Mouse (Mus musculus) erythroblast, embryonic 14.5 days (primary cell): ENCODE data around the gene Gfpt2. TPM values are rescaled to one million over a fixed set of nuclear protein-coding genes. Genes with fewer than 3 reads are reported as not detected.
"Not testable (repeated sequence)": the region's sequence is repeated elsewhere in the genome, so short reads cannot be mapped to it uniquely, and the experiment has no call there.

Source experiments
- H3K27me3 ChIP-seq: 2 replicates; pipeline ENCODE4 v1.6.1; 2012; ENCODE audit warnings: inconsistent platforms; ENCODE audit not compliant: control insufficient read depth
- H3K36me3 ChIP-seq: 2 replicates; pipeline ENCODE4 v1.6.1; 2012; ENCODE audit warnings: mild to moderate bottlenecking, inconsistent platforms; ENCODE audit not compliant: control insufficient read depth
- H3K4me1 ChIP-seq: 2 replicates; pipeline ENCODE4 v1.6.1; 2012; ENCODE audit warnings: inconsistent platforms; ENCODE audit not compliant: control insufficient read depth
- H3K4me3 ChIP-seq: replicated peaks from 2 replicates; pipeline ENCODE3; 2012; ENCODE audit warnings: moderate library complexity, mild to moderate bottlenecking, inconsistent platforms
- H3K9me3 ChIP-seq: 2 replicates; pipeline ENCODE4 v1.6.1; 2012; ENCODE audit warnings: low read length, inconsistent platforms, mixed read lengths; ENCODE audit not compliant: control insufficient read depth
- GATA1 ChIP-seq: IDR thresholded peaks from 2 replicates; pipeline ENCODE4 v1.6.1; 2012; ENCODE audit warnings: low read length, inconsistent platforms, mixed read lengths
- TAL1 ChIP-seq: IDR thresholded peaks from 3 replicates; pipeline ENCODE4 v1.6.1; 2012; ENCODE audit warnings: low read length, inconsistent platforms, mixed read lengths
- polyA plus RNA-seq: library from polyadenylated mRNA; stranded (reverse); fragments of >175 nt; gene quantifications from 2 replicates; pipeline ENCODE4 v1.2.3, GENCODE M21; 2012

The Gfpt2 gene
- polyA plus RNA-seq, 1 experiment = not detected

DNA sequence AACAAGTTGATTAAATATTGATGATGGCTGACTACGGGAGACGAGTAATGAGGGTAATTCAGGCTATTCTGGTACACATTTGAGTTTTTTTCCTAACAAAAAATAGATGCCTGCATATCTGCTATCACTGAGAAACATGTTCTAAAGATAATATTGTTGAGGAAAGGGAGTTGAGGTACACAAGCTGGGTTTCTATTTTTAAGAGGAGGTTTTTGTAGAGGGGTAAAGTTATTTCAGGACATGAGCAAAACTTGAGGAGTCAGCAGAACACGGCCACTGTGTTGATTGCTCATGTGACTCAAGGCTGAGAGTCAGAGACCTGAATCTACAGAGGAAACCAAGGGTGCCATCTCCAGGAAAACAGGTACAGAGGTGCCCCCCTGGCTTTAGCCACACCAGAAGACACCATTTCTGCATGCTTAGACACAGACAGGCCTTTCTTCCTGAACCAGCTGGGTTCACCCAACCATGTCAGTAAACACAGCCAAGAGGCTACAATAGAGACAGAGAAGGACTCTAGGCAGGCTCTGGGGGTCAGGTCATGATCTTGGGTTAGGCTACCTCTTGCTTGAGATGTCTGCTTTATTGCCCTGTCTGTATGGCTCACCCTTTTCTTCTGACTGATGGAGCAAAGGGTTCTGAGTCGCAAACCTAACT, 13.7 kb upstream of the Gfpt2 start:
- no peaks in the 10 kb centered on the region for H3K9me3 ChIP-seq
- no peak overlapping the region for H3K4me3 ChIP-seq
- H3K27me3 ChIP-seq = peaks cover 2% of the 10 kb centered on the region; the same call in 1 of the 2 replicates
- H3K4me1 ChIP-seq = no peaks in the 10 kb centered on the region; the same call in 1 of the 2 replicates
- no peak for TF ChIP-seq GATA1
- TF ChIP-seq TAL1 = no peak
- H3K36me3 ChIP-seq = no peaks in the 10 kb centered on the region

DNA sequence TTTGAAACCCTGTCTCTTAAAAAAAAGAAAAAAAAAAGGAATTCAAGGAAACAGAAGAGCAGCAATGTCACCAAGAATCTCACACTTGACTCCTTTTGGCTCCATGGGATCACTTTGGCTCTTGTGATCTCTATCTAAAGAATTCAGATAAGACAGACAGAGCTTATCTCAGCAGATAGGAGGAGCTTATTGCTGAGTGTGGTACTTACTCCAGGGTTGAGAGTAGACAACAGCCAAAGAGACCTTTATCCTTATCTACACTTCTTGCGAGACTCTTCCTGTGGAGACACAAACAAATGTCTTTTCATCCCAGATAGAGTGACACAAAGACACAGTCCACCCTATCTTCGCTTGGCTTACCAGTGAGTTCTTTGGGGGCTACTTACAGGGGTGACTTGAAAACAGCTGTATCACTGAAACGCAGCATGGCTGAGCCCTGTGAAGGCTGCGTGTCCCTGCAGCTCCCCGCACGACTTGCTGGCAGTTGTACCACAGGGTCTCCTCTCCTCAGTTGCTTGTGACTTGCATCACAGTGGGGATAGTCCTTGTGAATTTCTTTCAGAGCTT, 12.1 kb upstream of the Gfpt2 start:
- no peaks in the 10 kb centered on the region; the same call in 1 of the 2 replicates for H3K4me1 ChIP-seq
- H3K4me3 ChIP-seq = no peak overlapping the region
- no peak for TF ChIP-seq TAL1
- no peak for TF ChIP-seq GATA1
- H3K36me3 ChIP-seq = no peaks in the 10 kb centered on the region
- no peaks in the 10 kb centered on the region for H3K9me3 ChIP-seq
- peaks cover 6% of the 10 kb centered on the region; the same call in 1 of the 2 replicates for H3K27me3 ChIP-seq

DNA sequence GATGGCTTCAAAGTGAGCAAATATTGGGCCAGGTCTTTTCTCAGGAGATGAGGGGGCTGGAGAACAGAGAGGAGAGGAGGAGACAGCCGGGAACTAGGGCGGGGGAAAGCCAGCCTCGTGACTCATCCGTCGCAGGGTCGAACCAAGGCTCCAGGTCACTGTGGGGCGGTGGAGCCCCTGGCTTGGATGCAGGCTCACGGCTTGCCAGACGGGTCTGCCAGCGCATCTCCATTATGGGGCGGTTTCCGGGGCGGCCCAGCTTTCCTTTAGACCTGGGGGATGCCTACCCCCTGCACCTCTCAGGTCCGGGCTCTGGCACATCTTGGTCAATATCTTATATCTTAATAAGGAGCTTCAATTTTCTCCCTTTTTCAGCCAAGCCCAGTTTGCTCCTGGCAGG, 847 bp upstream of the Gfpt2 start:
- H3K27me3 ChIP-seq = peaks cover 52% of the 10 kb centered on the region
- TF ChIP-seq TAL1 (no peak), GATA1 (no peak)
- H3K4me3 ChIP-seq = no peak overlapping the region
- peaks cover 12% of the 10 kb centered on the region for H3K4me1 ChIP-seq
- H3K9me3 ChIP-seq = no peaks in the 10 kb centered on the region
- H3K36me3 ChIP-seq = no peaks in the 10 kb centered on the region

DNA sequence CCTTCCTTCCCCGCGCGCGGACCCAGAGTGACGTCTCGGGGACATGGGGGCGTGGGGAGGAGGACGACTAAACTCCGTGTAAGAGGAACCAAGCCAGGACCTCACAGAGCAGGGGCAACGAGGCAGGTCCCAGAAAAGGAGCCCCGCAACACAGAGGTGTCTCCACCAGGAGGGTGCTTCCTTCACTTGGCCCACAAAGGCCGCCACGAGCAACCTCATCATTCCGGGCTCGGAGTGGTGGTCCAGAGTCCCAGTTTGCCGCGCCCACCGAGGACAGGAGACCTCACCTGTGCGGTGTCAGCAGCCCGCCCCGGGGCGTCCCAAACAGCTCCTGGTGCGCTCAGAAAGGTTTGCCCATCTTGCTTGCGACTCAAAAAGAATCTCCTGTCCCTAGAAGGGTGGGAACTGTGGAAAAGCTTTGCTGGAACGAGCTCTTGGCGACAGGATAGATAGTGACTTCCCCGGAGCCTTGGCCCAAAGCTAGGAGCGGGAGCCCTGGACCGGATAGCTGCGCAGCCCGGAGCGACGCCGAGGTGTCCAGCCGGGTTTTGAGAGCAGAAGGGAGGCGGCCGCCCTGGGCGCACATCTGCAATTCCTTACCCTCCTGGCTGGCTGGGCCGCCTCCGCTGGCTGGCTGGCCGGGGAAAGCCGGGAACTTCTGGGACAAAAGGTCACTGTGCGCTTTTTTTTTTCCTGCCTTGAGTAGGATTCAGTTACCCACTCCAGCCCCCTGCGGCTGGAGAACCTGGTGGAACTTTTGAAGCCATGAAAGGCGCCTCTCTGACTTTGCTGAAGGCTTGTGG, 565 bp downstream of the Gfpt2 start:
- Histone ChIP-seq H3K27me3 (peaks cover 52% of the 10 kb centered on the region), H3K36me3 (no peaks in the 10 kb centered on the region), H3K4me3 (peak overlapping the region; percentile 49), H3K9me3 (no peaks in the 10 kb centered on the region), H3K4me1 (peaks cover 16% of the 10 kb centered on the region)
- TF ChIP-seq TAL1 = no peak
- TF ChIP-seq GATA1 = no peak

- no peak overlapping the region for H3K4me3 ChIP-seq
- peaks cover 29% of the 10 kb centered on the region for H3K27me3 ChIP-seq
- peaks cover 12% of the 10 kb centered on the region for H3K4me1 ChIP-seq
- H3K36me3 ChIP-seq = no peaks in the 10 kb centered on the region
- H3K9me3 ChIP-seq = no peaks in the 10 kb centered on the region
- TF ChIP-seq GATA1 (no peak), TAL1 (no peak)
These were observed 5.0 kb downstream of the Gfpt2 start for GRCm38 (mm10) chr11:49798931-49799330.

- Histone ChIP-seq H3K4me3 (no peak overlapping the region), H3K4me1 (peaks cover 3% of the 10 kb centered on the region; the same call in 1 of the 2 replicates), H3K9me3 (no peaks in the 10 kb centered on the region), H3K36me3 (no peaks in the 10 kb centered on the region), H3K27me3 (peaks cover 4% of the 10 kb centered on the region)
- no peak for TF ChIP-seq TAL1
These were observed 7.5 kb downstream of the Gfpt2 start for GRCm38 (mm10) chr11:49801516-49801915.

GRCm38 (mm10) chr11:49803801-49804200, 9.8 kb downstream of the Gfpt2 start:
- Histone ChIP-seq H3K9me3 (no peaks in the 10 kb centered on the region), H3K27me3 (no peaks in the 10 kb centered on the region), H3K4me3 (no peak overlapping the region), H3K36me3 (no peaks in the 10 kb centered on the region), H3K4me1 (no peaks in the 10 kb centered on the region)
- TF ChIP-seq GATA1 = no peak
- no peak for TF ChIP-seq TAL1

DNA sequence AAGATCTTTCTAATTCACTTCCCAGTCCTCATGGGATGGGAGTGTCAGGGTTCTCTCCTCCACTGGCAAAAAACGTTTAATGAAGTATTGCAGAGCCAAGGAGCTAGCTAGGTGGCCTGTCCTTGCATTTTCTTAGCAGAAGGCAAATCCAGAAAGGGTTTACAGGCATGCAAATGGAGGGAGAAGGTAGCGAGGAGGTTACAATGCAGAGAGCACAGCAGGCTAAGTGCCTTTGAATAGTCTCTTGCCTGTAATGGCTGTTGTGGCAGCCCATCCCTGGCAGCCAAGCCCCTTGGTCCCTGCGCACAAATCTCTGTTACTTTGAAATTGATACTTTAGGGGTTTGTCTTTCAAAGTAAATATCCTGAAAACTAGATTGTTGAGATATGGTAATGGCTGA, 12.2 kb downstream of the Gfpt2 start:
- peaks cover 6% of the 10 kb centered on the region for H3K4me1 ChIP-seq
- H3K27me3 ChIP-seq = no peaks in the 10 kb centered on the region
- H3K9me3 ChIP-seq = no peaks in the 10 kb centered on the region
- no peak overlapping the region for H3K4me3 ChIP-seq
- H3K36me3 ChIP-seq = no peaks in the 10 kb centered on the region
- TF ChIP-seq GATA1 (no peak), TAL1 (no peak)

DNA sequence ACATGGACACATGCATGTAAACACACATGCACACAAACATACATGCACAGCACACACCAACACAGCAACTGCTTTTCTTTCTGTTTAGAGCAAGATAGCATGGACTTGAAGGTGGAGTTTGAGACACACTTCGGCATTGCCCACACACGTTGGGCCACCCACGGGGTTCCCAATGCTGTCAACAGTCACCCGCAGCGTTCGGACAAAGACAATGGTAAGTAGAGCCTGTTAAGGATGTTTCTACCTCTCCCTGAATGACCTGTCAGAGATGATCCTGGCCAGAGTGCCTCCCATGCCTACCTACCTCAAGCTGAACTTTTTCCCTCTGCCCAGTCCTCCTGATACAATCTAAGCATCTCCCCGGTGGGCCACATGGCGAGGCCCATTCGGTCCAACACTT, 15.0 kb downstream of the Gfpt2 start:
- Histone ChIP-seq H3K9me3 (no peaks in the 10 kb centered on the region), H3K36me3 (no peaks in the 10 kb centered on the region), H3K27me3 (no peaks in the 10 kb centered on the region), H3K4me3 (no peak overlapping the region), H3K4me1 (peaks cover 29% of the 10 kb centered on the region)
- TF ChIP-seq TAL1 (no peak), GATA1 (no peak)

GRCm38 (mm10) chr11:49810696-49811095, 16.7 kb downstream of the Gfpt2 start:
- H3K4me3 ChIP-seq, H3K27me3 ChIP-seq, H3K36me3 ChIP-seq, H3K9me3 ChIP-seq: not testable (repeated sequence)
- H3K4me1 ChIP-seq = peaks cover 29% of the 10 kb centered on the region
